Mouse (Mus musculus) testis, adult 2 months (tissue): ENCODE measurements around the gene Ksr2. TPM values are rescaled to one million over a fixed set of nuclear protein-coding genes. Genes with fewer than 3 reads are reported as not detected.
A peak's percentile ranks its signal among the peaks of the same experiment; 100 is the strongest.

Experiments
- H3K27ac ChIP-seq: fragments of 200-500 bp; 2 replicates; pipeline ENCODE4 v1.5.1; 2012; ENCODE audit warnings: low read depth, low read length; ENCODE audit not compliant: control insufficient read depth, insufficient read depth
- H3K27me3 ChIP-seq: fragments of 200-500 bp; 2 replicates; pipeline ENCODE4 v1.6.1; 2012; ENCODE audit warnings: mild to moderate bottlenecking, low read length, moderate library complexity; ENCODE audit not compliant: control insufficient read depth, insufficient read depth
- H3K36me3 ChIP-seq: fragments of 200-500 bp; 2 replicates; pipeline ENCODE4 v1.6.1; 2012; ENCODE audit warnings: mild to moderate bottlenecking, low read length; ENCODE audit not compliant: control insufficient read depth, insufficient read depth
- H3K4me1 ChIP-seq: fragments of 200-500 bp; 2 replicates; pipeline ENCODE4 v1.6.1; 2012; ENCODE audit warnings: low read length; ENCODE audit not compliant: control insufficient read depth, insufficient read depth
- H3K4me3 ChIP-seq: fragments of 200-500 bp; 2 replicates; pipeline ENCODE4 v1.5.1; 2012; ENCODE audit warnings: low read depth, mild to moderate bottlenecking, low read length, moderate library complexity, mixed read lengths; ENCODE audit not compliant: control insufficient read depth
- CTCF ChIP-seq: fragments of 200-500 bp; IDR thresholded peaks from 2 replicates; pipeline ENCODE4 v1.5.1; 2012; ENCODE audit warnings: low read depth, mild to moderate bottlenecking, inconsistent platforms, low read length, moderate library complexity; ENCODE audit not compliant: control insufficient read depth, insufficient read depth, insufficient replicate concordance
- POLR2A ChIP-seq: fragments of 200-500 bp; IDR thresholded peaks from 2 replicates; pipeline ENCODE4 v1.6.1; 2012; ENCODE audit warnings: low read depth, mild to moderate bottlenecking, inconsistent platforms, low read length, moderate library complexity; ENCODE audit not compliant: control insufficient read depth
- polyA plus RNA-seq: library from polyadenylated mRNA; depleted of rRNA; stranded (reverse); fragments of >200 nt; gene quantifications from 2 replicates; pipeline ENCODE4 v1.2.3, GENCODE M21; 2012

Gene Ksr2
- polyA plus RNA-seq, 1 experiment: 2.0 TPM

GRCm38 (mm10) chr5:117442157-117442765, 28.5 kb downstream of the Ksr2 start:
- no peak overlapping the region for H3K4me3 ChIP-seq
- no peak for TF ChIP-seq POLR2A
- TF ChIP-seq CTCF: no peak
- H3K36me3 ChIP-seq: no peaks in the 10 kb centered on the region
- H3K27me3 ChIP-seq: no peaks in the 10 kb centered on the region
- no peak overlapping the region for H3K27ac ChIP-seq
- H3K4me1 ChIP-seq: peaks cover 2% of the 10 kb centered on the region; the same call in 1 of the 2 replicates

- TF ChIP-seq CTCF: no peak
- TF ChIP-seq POLR2A: no peak
- Histone ChIP-seq H3K36me3 (no peaks in the 10 kb centered on the region), H3K27me3 (no peaks in the 10 kb centered on the region), H3K4me3 (no peak overlapping the region), H3K27ac (no peak overlapping the region), H3K4me1 (peaks cover 2% of the 10 kb centered on the region; the same call in 1 of the 2 replicates)
Measured at GRCm38 (mm10) chr5:117443141-117443540, 29.3 kb downstream of the Ksr2 start.

- Histone ChIP-seq H3K4me3 (no peak overlapping the region), H3K27me3 (no peaks in the 10 kb centered on the region), H3K36me3 (no peaks in the 10 kb centered on the region), H3K4me1 (peaks cover 2% of the 10 kb centered on the region; the same call in 1 of the 2 replicates), H3K27ac (no peak overlapping the region)
- TF ChIP-seq POLR2A: no peak
- no peak for TF ChIP-seq CTCF
Measured at GRCm38 (mm10) chr5:117443902-117444301, 30.1 kb downstream of the Ksr2 start.

GRCm38 (mm10) chr5:117447698-117448097, 33.9 kb downstream of the Ksr2 start:
- no peaks in the 10 kb centered on the region for H3K27me3 ChIP-seq
- no peaks in the 10 kb centered on the region for H3K36me3 ChIP-seq
- no peak overlapping the region for H3K27ac ChIP-seq
- H3K4me1 ChIP-seq: no peaks in the 10 kb centered on the region; the same call in 1 of the 2 replicates
- H3K4me3 ChIP-seq: no peak overlapping the region
- TF ChIP-seq POLR2A: no peak
- TF ChIP-seq CTCF: peak; percentile 38; the same call in 1 of the 2 replicates

GRCm38 (mm10) chr5:117452013-117452412, 38.2 kb downstream of the Ksr2 start:
- TF ChIP-seq POLR2A: no peak
- Histone ChIP-seq H3K36me3 (no peaks in the 10 kb centered on the region), H3K27me3 (no peaks in the 10 kb centered on the region), H3K27ac (no peak overlapping the region), H3K4me3 (no peak overlapping the region), H3K4me1 (no peaks in the 10 kb centered on the region)

GRCm38 (mm10) chr5:117455546-117455945, 41.7 kb downstream of the Ksr2 start:
- H3K4me1 ChIP-seq: no peaks in the 10 kb centered on the region
- H3K36me3 ChIP-seq: no peaks in the 10 kb centered on the region
- TF ChIP-seq CTCF: no peak
- H3K4me3 ChIP-seq: no peak overlapping the region
- no peak overlapping the region for H3K27ac ChIP-seq
- no peaks in the 10 kb centered on the region for H3K27me3 ChIP-seq

GRCm38 (mm10) chr5:117457121-117457520, 43.3 kb downstream of the Ksr2 start:
- Histone ChIP-seq H3K27me3 (no peaks in the 10 kb centered on the region), H3K4me1 (no peaks in the 10 kb centered on the region), H3K4me3 (no peak overlapping the region), H3K27ac (no peak overlapping the region), H3K36me3 (no peaks in the 10 kb centered on the region)
- no peak for TF ChIP-seq CTCF
- TF ChIP-seq POLR2A: no peak

GRCm38 (mm10) chr5:117457583-117457982, 43.8 kb downstream of the Ksr2 start:
- Histone ChIP-seq H3K27me3 (no peaks in the 10 kb centered on the region), H3K4me3 (no peak overlapping the region), H3K36me3 (no peaks in the 10 kb centered on the region), H3K27ac (no peak overlapping the region), H3K4me1 (no peaks in the 10 kb centered on the region)
- no peak for TF ChIP-seq CTCF
- TF ChIP-seq POLR2A: no peak
